Mouse (Mus musculus) ES-E14 (cell line): ENCODE data around the gene Fcgr4.

Experiments
- MAFK ChIP-seq: IDR thresholded peaks from 2 replicates; pipeline ENCODE4 v1.6.1; 2014; ENCODE audit warnings: mild to moderate bottlenecking, low read depth, low read length, inconsistent platforms; ENCODE audit not compliant: insufficient read depth
- ZC3H11A ChIP-seq: IDR thresholded peaks from 2 replicates; pipeline ENCODE4 v1.6.1; 2012; ENCODE audit warnings: low read depth, mild to moderate bottlenecking, inconsistent platforms, low read length, borderline replicate concordance
- ZNF384 ChIP-seq: IDR thresholded peaks from 2 replicates; pipeline ENCODE4 v1.6.1; 2012; ENCODE audit warnings: low read depth, low read length, inconsistent platforms

DNA sequence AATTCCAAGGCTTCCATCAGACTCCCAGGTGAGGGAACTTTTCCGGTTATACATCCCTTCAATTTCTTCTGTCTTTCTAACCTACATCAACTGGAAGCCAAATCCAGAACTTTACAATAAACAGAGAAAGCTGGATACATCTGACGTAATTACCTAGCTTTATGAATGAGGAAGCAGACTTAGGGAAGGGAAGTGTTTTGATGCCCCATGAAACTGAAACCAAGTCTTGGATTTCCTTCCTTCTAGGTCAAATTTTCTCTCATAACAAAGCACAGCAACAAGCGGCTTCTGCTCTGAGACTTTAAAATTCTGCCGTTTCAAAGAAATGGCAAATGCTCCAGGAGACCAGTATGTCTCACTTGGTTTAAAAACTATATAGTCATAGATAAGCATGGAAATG is 12.4 kb upstream of the Fcgr4 start:
- TF ChIP-seq ZC3H11A (no peak), ZNF384 (no peak), MAFK (no peak)
